Mouse (Mus musculus) midbrain, postnatal 0 days (tissue): Measurements from ENCODE around the gene Tmcc2. TPM values are rescaled to one million over a fixed set of nuclear protein-coding genes. Genes with fewer than 3 reads are reported as not detected.
A peak's percentile ranks its signal among the peaks of the same experiment; 100 is the strongest.

ENCODE experiments used
- ATAC-seq: fragments of 200-750 bp; cut with Nextera tagmentation; 2 replicates; pipeline ENCODE4 v1.8.0; 2017; ENCODE audit warnings: moderate number of reproducible peaks, mild to moderate bottlenecking, moderate TSS enrichment, moderate library complexity; ENCODE audit not compliant: low FRiP score
- DNase-seq: peaks from one replicate; pipeline ENCODE4 v3.0.0-alpha.2; 2015; ENCODE audit warnings: low spot score
- H3K27ac ChIP-seq: fragments of 300-500 bp; sonication (generic); 2 replicates; pipeline ENCODE4 v1.5.1; 2014; ENCODE audit warnings: low read depth, mild to moderate bottlenecking, low read length, mixed read lengths
- H3K27me3 ChIP-seq: fragments of 300-500 bp; sonication (generic); 2 replicates; pipeline ENCODE4 v1.6.1; 2014; ENCODE audit warnings: low read length, control low read depth, mixed read lengths; ENCODE audit not compliant: insufficient read depth
- H3K36me3 ChIP-seq: fragments of 300-500 bp; sonication (generic); 2 replicates; pipeline ENCODE4 v1.6.1; 2014; ENCODE audit warnings: low read length, control low read depth, mixed read lengths; ENCODE audit not compliant: insufficient read depth
- H3K4me1 ChIP-seq: fragments of 300-500 bp; sonication (generic); 2 replicates; pipeline ENCODE4 v1.6.1; 2014; ENCODE audit warnings: mild to moderate bottlenecking, control low read depth, antibody characterized with exemption, low read length, mixed read lengths; ENCODE audit not compliant: insufficient read depth
- H3K4me2 ChIP-seq: fragments of 300-500 bp; sonication (generic); 2 replicates; pipeline ENCODE4 v1.6.1; 2014; ENCODE audit warnings: low read depth, mild to moderate bottlenecking, low read length, mixed read lengths; ENCODE audit not compliant: poor library complexity, severe bottlenecking
- H3K4me3 ChIP-seq: fragments of 300-500 bp; sonication (generic); 2 replicates; pipeline ENCODE4 v1.5.1; 2014; ENCODE audit warnings: low read depth, mild to moderate bottlenecking, low read length, moderate library complexity
- H3K9ac ChIP-seq: fragments of 300-500 bp; sonication (generic); replicated peaks from 2 replicates; pipeline ENCODE4 v1.6.1; 2014; ENCODE audit warnings: mild to moderate bottlenecking, low read length, moderate library complexity, mixed read lengths; ENCODE audit not compliant: poor library complexity, severe bottlenecking
- H3K9me3 ChIP-seq: fragments of 300-500 bp; sonication (generic); 2 replicates; pipeline ENCODE4 v1.6.1; 2016; ENCODE audit warnings: low read length, control low read depth
- CTCF ChIP-seq: IDR thresholded peaks from 2 replicates; pipeline ENCODE4 v1.5.1; 2016; ENCODE audit warnings: antibody characterized with exemption, mild to moderate bottlenecking
- WGBS: fragments of 180-500 bp; shearing (Covaris S2); extraction: QIAGEN DNeasy Blood & Tissue Kit; methylation state at CpG from one replicate; pipeline ENCODE4 v1.1.7; 2014; 5-methylcytosine and 5-hydroxymethylcytosine counted together
- polyA plus RNA-seq: library from polyadenylated mRNA; unstranded; fragments of >200 nt; fragmentation: Nextera tagmentation; extraction: Ambion mirVana; gene quantifications from 2 replicates; pipeline ENCODE4 v1.2.1, GENCODE M21; 2015
- total RNA-seq: library from RNA; depleted of rRNA; stranded (reverse); fragments of >200 nt; gene quantifications from 2 replicates; pipeline ENCODE4 v1.2.3, GENCODE M21; 2014

Tmcc2 gene
- total and polyA plus RNA-seq, 2 experiments from 2014 or later, result 36.3 to 152 TPM

- Histone ChIP-seq H3K9ac (no peak overlapping the region), H3K4me1 (peaks cover 2% of the 10 kb centered on the region; the same call in 1 of the 2 replicates), H3K36me3 (peaks cover 9% of the 10 kb centered on the region), H3K27me3 (no peaks in the 10 kb centered on the region), H3K4me3 (no peak overlapping the region), H3K4me2 (no peak overlapping the region), H3K9me3 (no peaks in the 10 kb centered on the region), H3K27ac (no peak overlapping the region)
- TF ChIP-seq CTCF, result no peak
- peak; percentile 12 for DNase-seq
- 49% methylated on average over 15 of the region's 15 CpGs for WGBS
- no peak for ATAC-seq
Observed at GRCm38 (mm10) chr1:132330397-132330796, 60.7 kb downstream of the Tmcc2 start.

GRCm38 (mm10) chr1:132329656-132330055, 61.4 kb downstream of the Tmcc2 start:
- H3K36me3 ChIP-seq, result peaks cover 9% of the 10 kb centered on the region
- no peaks in the 10 kb centered on the region for H3K27me3 ChIP-seq
- no peak overlapping the region for H3K27ac ChIP-seq
- no peaks in the 10 kb centered on the region for H3K4me1 ChIP-seq
- ATAC-seq, result no peak
- no peaks in the 10 kb centered on the region for H3K9me3 ChIP-seq
- DNase-seq, result no peak
- H3K9ac ChIP-seq, result no peak overlapping the region
- TF ChIP-seq CTCF, result no peak
- WGBS, result 77% methylated on average over 7 of the region's 7 CpGs
- H3K4me3 ChIP-seq, result no peak overlapping the region
- no peak overlapping the region for H3K4me2 ChIP-seq

- Histone ChIP-seq H3K4me2 (no peak overlapping the region), H3K4me3 (no peak overlapping the region), H3K36me3 (peaks cover 9% of the 10 kb centered on the region), H3K27me3 (no peaks in the 10 kb centered on the region), H3K27ac (no peak overlapping the region), H3K9me3 (no peaks in the 10 kb centered on the region), H3K4me1 (no peaks in the 10 kb centered on the region), H3K9ac (no peak overlapping the region)
- ATAC-seq (no peak), DNase-seq (no peak)
- no peak for TF ChIP-seq CTCF
- WGBS, result 95% methylated on average over 3 of the region's 3 CpGs
Observed at GRCm38 (mm10) chr1:132328565-132328964, 62.5 kb downstream of the Tmcc2 start.

- Histone ChIP-seq H3K27me3 (no peaks in the 10 kb centered on the region), H3K9ac (no peak overlapping the region), H3K27ac (no peak overlapping the region), H3K4me3 (no peak overlapping the region), H3K36me3 (peaks cover 9% of the 10 kb centered on the region), H3K4me1 (peaks cover 7% of the 10 kb centered on the region; the same call in 1 of the 2 replicates), H3K9me3 (no peaks in the 10 kb centered on the region), H3K4me2 (no peak overlapping the region)
- 75% methylated on average over 17 of the region's 17 CpGs for WGBS
- TF ChIP-seq CTCF, result no peak
- no peak for ATAC-seq
- DNase-seq, result no peak
Observed at GRCm38 (mm10) chr1:132327477-132327876, 63.6 kb downstream of the Tmcc2 start.

- 39% methylated on average over 9 of the region's 9 CpGs for WGBS
- DNase-seq, result peak; percentile 90
- Histone ChIP-seq H3K4me3 (no peak overlapping the region), H3K27me3 (no peaks in the 10 kb centered on the region), H3K4me1 (peaks cover 11% of the 10 kb centered on the region; the same call in 1 of the 2 replicates), H3K4me2 (no peak overlapping the region), H3K9ac (no peak overlapping the region; the same call in 1 of the 2 replicates), H3K9me3 (no peaks in the 10 kb centered on the region), H3K27ac (no peak overlapping the region), H3K36me3 (peaks cover 4% of the 10 kb centered on the region)
- ATAC-seq, result no peak
- no peak for TF ChIP-seq CTCF
Observed at GRCm38 (mm10) chr1:132326777-132327176, 64.3 kb downstream of the Tmcc2 start.

GRCm38 (mm10) chr1:132322711-132323542, 68.2 kb downstream of the Tmcc2 start:
- peak overlapping the region; percentile 50 for H3K9ac ChIP-seq
- 11% methylated on average over 13 of the region's 13 CpGs for WGBS
- no peaks in the 10 kb centered on the region for H3K36me3 ChIP-seq
- no peak overlapping the region; the same call in 1 of the 2 replicates for H3K4me2 ChIP-seq
- DNase-seq (peak; percentile 88), ATAC-seq (peak; percentile 79)
- no peak for TF ChIP-seq CTCF
- H3K9me3 ChIP-seq, result no peaks in the 10 kb centered on the region
- H3K4me3 ChIP-seq, result no peak overlapping the region
- peak overlapping the region; percentile 82 for H3K27ac ChIP-seq
- no peaks in the 10 kb centered on the region for H3K27me3 ChIP-seq
- peaks cover 25% of the 10 kb centered on the region for H3K4me1 ChIP-seq
